Comparison of ENCODE assay signal across 19 mouse cellular contexts in the genomic region with DNA sequence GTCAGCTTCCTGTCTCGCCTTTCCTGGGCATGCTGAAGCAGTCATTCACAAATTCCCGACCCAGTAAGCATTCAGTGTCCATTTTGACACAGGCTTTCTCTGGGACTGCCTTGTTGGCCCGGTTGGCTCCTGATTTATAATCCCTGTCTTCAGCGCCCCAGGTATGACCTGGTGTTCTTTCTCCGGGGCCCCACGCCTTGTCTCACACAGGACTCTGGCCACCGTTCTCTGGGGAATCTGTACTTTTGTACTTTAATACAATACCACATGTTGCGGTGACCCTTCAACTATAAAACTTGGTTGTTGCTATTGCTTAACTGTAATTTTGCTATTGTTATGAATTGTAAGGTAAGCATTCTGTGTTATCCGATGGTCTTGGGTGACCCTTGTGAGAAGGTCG. TPM values are rescaled to one million over a fixed set of nuclear protein-coding genes. Genes with fewer than 3 reads are reported as not detected.
"Had no signal": no experiment of that assay in that cellular context is flagged by ENCODE, and none has a peak within 500 bp of the region (broad histone marks: within the 10 kb centered on the region; RNA-seq: fewer than 3 reads in every experiment).

No protein-coding gene starts in this region.

- H3K27ac ChIP-seq: layer of hippocampus, adult 2 months; limb, embryonic 12.5 days; liver, embryonic 14.5 days; midbrain, embryonic 12.5 days; neural tube, embryonic 13.5 days; stomach, embryonic 15.5 days had no signal

- DNase-seq: lung, adult 18-20 months; retina, postnatal 1 day; right cerebral cortex, postnatal 4 days; thymus, adult 2 months; thymus, postnatal 25 days had no signal

- H3K4me3 ChIP-seq: layer of hippocampus, adult 2 months; limb, embryonic 12.5 days; midbrain, embryonic 12.5 days; neural tube, embryonic 13.5 days; stomach, embryonic 15.5 days had no signal

- H3K9me3 ChIP-seq: midbrain, embryonic 12.5 days; neural tube, embryonic 13.5 days; stomach, embryonic 15.5 days had no signal

- H3K4me2 ChIP-seq: limb, embryonic 12.5 days; midbrain, embryonic 12.5 days; neural tube, embryonic 13.5 days; stomach, embryonic 15.5 days had no signal

- H3K36me3 ChIP-seq: limb, embryonic 12.5 days; midbrain, embryonic 12.5 days; neural tube, embryonic 13.5 days; stomach, embryonic 15.5 days had no signal

- H3K9ac ChIP-seq: limb, embryonic 12.5 days; liver, embryonic 14.5 days; midbrain, embryonic 12.5 days; neural tube, embryonic 13.5 days; stomach, embryonic 15.5 days had no signal

- H3K27me3 ChIP-seq: limb, embryonic 12.5 days; midbrain, embryonic 12.5 days; neural tube, embryonic 13.5 days; stomach, embryonic 15.5 days had no signal

- ATAC-seq: midbrain, embryonic 16.5 days had no signal

- H3K4me1 ChIP-seq: limb, embryonic 12.5 days; midbrain, embryonic 12.5 days; neural tube, embryonic 13.5 days; stomach, embryonic 15.5 days had no signal

RNA-seq across cellular contexts. Expression of gene Anapc15-ps, which starts 26.7 kb away (rescaled TPM):
- total RNA-seq: layer of hippocampus, adult 2 months; layer of hippocampus, postnatal 10 days; left cerebral cortex, postnatal 36 days; liver, adult 2 months had no signal
- polyA plus RNA-seq: intestine, embryonic 14.5 days; limb, embryonic 12.5 days; liver, adult 2 months; liver, embryonic 14.5 days; lung, embryonic 16.5 days; midbrain, embryonic 12.5 days; midbrain, embryonic 16.5 days; neural tube, embryonic 13.5 days; spleen, adult 2 months; testis, adult 2 months; thymus, adult 2 months had no signal
